Mouse (Mus musculus) liver (tissue): ENCODE data around the gene Ccl22.

Experiments
- DNase-seq: peaks from one replicate; pipeline ENCODE4 v3.0.0-alpha.2; 2020; ENCODE audit warnings: mixed read lengths

Ccl22 gene

GRCm38 (mm10) chr8:94745476-94746184 lies at the start of gene Ccl22:
Ccl22 (plus strand) TSS chr8:94745590.
- DNase-seq, result no peak

GRCm38 (mm10) chr8:94695994-94696384 lies 49.4 kb upstream of the Ccl22 start, which contains the start of gene Pllp:
Pllp (minus strand) TSS chr8:94696278.
- peak; percentile 69 for DNase-seq

DNA sequence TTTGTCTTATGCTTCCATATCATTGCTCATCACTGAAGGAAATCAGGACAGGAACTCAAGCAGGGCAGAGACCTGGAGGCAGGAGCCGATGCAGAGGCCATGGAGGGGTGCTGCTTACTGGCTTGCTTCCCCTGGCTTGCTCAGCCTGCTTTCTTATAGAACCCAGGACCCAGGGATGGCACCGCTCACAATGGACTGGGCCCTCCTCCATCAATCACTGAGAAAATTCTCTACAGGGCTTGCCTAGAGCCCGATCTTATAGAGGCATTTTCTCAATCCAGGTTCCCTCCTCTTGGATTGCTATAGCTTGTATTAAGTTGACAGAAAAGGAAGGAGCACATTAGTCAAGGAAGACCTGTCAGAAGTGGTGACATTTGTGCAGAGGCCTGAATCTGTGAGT lies 48.8 kb upstream of the Ccl22 start:
- DNase-seq, result no peak

GRCm38 (mm10) chr8:94697956-94698355 lies 47.4 kb upstream of the Ccl22 start:
- no peak for DNase-seq

DNA sequence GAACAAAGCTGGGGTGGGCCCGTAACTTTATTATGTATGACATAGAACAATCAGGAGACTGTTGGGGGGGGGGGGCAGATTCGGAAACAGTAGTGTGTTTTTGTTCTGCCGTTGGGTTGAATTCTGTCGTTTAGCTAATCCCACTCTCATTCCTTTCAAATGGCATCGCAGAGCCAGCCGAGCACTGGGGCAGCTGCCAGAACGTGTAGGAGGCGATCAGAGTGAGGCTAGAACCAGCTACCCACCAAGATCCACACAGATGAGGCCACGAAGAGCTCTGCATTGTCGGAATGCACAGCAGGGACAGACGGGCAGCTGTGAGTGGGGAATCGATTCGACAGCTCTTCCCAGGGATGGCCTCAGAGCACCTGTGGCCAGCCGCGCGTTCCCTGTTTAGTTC lies 46.0 kb upstream of the Ccl22 start:
- no peak for DNase-seq

DNA sequence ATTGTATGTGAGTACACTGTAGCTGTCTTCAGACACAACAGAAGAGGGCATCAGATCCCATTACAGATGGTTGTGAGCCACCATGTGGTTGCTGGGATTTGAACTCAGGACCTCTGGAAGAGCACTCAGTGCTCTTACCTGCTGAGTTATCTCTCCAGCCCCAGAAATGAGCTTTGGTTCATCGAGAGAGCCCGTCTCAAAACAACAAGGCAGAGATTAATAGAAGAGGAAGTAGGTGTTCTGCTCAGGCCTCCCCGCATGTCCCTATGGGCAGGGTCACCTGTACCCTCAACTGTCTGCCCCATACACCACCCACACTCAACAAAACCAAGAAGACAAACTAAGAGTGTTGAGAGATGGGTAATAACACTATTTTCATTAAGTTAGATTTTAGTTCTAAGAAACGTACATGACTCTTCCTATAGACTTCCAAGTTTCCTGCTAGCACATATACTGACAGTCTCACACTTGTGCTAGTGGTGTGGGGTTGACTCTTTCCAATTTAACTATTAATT lies 44.9 kb upstream of the Ccl22 start:
- DNase-seq, result no peak

GRCm38 (mm10) chr8:94702156-94702555 lies 43.2 kb upstream of the Ccl22 start:
- DNase-seq, result no peak

GRCm38 (mm10) chr8:94702844-94703813 lies 42.3 kb upstream of the Ccl22 start:
- peak; percentile 89 for DNase-seq

- peak; percentile 97 for DNase-seq
Observed at GRCm38 (mm10) chr8:94703972-94704668, 41.3 kb upstream of the Ccl22 start.

GRCm38 (mm10) chr8:94704669-94704984 lies 40.8 kb upstream of the Ccl22 start:
- no peak for DNase-seq

DNA sequence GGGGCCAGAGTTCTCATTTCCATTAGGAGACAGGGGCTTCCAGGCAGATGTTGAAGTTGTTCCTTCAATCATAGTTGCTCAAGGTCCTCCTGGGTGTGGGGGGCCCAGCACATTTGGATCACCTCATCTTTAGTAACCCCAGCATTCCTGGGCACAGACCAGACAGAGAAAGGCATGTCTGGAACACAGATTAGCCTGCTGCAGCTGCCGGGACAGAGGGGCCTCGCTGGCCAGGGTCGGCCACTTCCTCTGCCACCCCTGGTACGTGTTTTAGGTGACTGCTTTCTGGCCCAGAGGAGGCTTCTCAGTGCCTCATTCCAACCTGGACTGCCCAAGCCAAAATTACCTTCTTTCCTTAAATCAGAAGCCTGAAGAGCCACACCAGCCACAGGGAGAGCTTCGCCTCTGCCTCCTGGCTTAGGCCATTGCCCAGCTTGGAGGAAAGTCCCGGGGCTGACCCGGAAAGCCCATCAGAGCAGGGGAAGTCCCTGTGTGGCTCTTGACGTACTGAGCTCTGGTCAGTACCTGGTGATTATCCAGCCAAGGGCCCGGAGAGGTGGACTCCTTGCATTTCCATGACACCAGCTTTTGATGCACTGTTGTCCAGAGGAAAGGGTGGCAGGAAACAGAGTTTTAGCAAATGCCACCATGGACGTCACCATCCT lies 39.7 kb upstream of the Ccl22 start:
- no peak for DNase-seq

DNA sequence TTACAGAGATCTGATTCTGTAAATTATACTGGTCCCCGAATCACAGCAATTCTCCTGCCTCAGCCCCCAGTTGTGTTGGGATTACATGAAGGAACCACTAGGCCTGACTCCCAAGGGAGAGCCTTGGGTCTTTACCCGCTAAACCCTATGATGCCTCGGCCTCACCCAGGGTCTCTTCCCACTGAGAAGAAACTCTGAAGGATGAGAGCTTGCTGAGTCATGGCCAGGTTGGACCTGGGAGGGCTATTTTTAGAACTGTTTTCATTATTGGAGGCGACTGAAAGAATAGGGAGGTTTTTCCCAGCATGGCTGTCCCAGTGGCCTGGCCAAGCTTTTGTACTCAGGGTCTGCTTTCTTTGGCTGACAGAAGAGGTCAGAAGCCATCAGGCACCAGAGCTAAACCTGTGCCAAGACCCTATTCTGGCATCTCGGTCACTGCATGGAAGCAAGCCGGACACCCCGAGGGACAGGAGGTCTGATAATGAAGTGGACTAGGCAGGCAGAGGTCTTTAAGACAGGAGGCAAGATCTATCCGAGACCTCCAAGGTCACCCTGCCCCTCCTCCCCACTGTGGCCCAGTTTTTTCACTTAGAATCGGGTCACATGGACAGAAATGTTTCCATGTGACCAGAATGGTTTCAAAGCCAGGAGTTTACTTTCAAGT lies 38.5 kb upstream of the Ccl22 start:
- DNase-seq, result no peak

GRCm38 (mm10) chr8:94710336-94710735 lies 35.1 kb upstream of the Ccl22 start:
- no peak for DNase-seq

DNA sequence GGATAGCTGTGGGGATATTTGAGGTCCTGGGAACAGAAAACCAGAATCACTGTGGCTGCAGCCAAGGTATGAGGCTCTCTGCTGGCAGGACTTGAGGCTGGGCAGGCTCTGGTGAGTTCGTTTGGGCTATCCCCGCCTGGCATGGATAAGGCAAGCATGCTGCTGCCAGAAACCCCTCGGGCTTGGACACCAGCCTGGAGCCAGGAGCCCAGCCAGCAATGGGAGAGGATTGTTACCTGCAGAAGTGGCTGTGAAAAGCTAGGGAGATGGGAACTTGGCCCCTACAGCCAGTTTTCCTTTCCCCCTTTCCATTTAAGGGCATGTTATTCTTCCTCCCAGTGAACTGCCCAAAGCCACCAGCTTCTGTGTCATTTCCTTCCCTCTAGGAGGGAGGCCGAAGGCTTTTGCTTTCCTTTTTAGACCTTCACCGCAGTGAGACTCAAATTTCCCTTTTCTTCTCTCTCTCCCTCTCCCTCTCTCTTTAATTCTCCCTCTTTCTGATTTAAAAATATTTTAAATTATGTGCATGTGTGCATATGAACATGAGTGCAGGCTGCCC lies 34.2 kb upstream of the Ccl22 start:
- no peak for DNase-seq

GRCm38 (mm10) chr8:94714556-94714955 lies 30.8 kb upstream of the Ccl22 start:
- DNase-seq, result no peak

GRCm38 (mm10) chr8:94715871-94716270 lies 29.5 kb upstream of the Ccl22 start:
- no peak for DNase-seq

DNA sequence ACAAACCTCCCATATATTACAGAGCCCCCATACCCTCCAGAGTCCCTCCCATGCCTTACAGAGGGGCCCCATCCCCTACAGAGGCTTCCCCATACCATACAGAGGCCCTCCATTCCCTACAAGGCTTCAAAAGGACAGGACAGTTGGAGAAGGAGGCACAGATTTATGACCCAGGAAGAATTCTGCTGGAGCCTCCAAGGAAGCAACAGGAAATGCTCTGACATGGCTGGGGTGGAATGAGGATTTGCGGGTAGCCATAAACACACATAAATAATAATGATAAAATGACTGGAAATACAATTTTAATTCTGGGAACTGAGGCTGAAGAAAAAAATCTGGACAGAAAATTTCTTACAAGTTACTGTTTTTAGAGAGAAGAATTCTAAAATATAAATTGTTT lies 28.5 kb upstream of the Ccl22 start:
- no peak for DNase-seq

DNA sequence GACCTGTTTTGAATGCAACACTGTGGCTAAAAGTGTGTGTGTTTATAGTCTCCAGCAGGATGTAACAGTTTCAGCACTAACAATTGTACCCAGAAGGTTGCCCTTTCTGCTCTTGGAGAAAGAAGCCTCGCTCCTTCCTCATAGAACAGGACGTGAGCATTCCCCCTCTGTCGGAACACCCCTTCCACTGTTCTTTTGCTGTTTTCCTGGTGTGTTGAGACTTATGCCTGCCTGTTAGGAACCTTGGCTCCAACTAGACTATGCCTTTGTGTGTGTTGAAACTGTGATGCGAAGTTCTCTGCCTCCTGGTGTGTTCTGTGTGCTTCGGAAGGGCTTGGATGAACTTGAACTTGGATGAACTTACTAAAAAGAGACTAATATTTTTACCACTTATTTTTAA lies 19.4 kb upstream of the Ccl22 start:
- DNase-seq, result no peak

DNA sequence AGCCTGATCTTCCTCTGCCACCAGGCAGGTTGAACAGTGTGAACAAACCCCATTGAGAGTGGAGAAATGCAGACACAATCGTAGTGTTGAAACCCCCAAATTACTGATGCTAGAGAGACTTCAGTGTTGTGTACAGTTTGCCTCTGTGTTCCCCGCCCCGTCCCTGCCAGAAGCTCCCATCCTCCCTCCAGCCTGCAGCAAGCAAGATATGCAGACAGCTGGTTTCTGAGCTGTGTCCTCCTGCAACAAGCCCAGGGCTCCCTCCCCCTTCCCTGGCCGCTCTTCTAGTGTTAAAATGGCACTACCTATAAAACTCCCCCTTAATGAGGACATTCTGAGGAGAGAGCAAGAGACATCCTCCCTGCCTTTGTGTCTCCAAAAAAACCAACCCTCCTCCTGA lies 16.1 kb upstream of the Ccl22 start:
- DNase-seq, result peak; percentile 72

DNA sequence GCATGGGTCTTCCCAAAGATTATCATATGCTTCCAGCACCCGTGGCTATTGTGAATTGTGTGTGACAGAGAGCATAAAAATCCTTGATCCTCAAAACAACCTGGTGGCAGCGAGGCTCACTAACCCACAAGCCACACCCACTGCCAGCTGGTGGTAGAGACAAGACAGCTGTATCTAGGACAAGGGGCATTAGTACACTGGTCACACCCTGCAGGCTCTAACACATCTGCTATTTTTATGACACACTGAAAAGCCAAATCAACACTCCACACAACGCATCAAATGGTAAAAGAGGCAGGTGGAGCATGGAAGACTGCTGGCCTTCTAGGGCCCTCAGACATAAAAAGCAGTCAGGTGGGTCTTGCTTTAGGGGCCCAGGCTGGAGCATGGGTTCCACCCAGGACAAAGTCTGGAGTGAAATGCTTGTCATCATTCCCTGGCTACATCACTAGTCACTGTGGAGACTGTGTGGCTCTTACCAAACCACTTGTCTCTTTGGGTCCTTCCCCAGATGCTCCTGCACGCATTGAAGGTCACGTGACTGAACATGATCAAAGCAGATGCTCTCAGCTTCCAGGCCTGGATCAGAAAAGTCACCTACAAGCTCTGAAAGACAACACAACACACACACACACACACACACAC lies 11.4 kb upstream of the Ccl22 start:
- DNase-seq, result peak; percentile 92

DNA sequence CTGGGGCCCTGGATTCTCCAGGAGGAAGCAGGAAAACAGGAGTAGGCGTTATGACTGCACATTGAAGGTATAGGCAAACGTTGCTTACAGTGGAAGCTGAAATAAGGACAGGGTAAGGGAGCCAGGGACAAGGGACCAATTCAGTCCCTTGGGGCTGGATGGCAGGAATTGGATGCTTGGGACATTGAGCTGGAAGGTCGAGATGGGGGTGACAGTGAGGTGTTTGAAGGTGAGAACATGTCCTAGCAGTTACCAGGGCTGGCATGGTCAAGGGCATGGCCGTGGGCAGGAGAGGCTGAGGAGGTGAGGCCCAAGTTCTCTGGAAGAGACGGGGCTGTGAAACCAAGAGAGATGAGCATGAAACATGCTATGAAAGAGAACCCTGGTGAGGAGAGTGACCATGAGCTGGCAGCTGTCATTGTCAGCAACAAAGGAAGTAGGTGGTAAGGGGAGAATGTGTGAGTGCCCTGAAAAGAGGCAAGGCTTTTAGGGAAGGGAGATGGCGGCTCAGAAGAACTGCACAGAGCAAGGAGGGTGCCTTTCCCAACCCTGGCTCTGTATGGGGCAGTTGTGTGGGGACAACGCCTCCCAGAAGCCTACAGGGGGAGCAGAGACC lies 10.5 kb upstream of the Ccl22 start:
- DNase-seq, result peak; percentile 27
